13 mouse cellular contexts compared by ENCODE assay signal in genomic region chr8:95020821-95021220, GRCm38 (mm10). TPM values are rescaled to one million over a fixed set of nuclear protein-coding genes. Genes with fewer than 3 reads are reported as not detected.
DNase-seq lines count a peak whose midpoint lies in the region; ATAC-seq and TF ChIP-seq lines count a peak whose summit lies in the region.
"Had no signal": no experiment of that assay in that cellular context is flagged by ENCODE, and none has a peak within 500 bp of the region (broad histone marks: within the 10 kb centered on the region; RNA-seq: fewer than 3 reads in every experiment).

No protein-coding gene starts in this region.

- no peak for DNase-seq in hindbrain, embryonic 10.5 days (ENCODE audit: low spot score)
- DNase-seq in thymus, adult 2 months = no peak
- no peak for DNase-seq in thymus, postnatal 36 days
- DNase-seq in liver, embryonic 11.5 days (ENCODE audit: low spot score) = no peak
- no peak for DNase-seq in testis, postnatal 10 days (ENCODE audit: low spot score)
- no peak for DNase-seq in adipocyte (ENCODE audit: low spot score)
- DNase-seq: adrenal gland, postnatal 10 days; cerebellum, adult 9-11 months had no signal

- no peaks in the 10 kb centered on the region for H3K9me3 ChIP-seq in hindbrain, embryonic 10.5 days
- no peaks in the 10 kb centered on the region for H3K9me3 ChIP-seq in hindbrain, embryonic 13.5 days
- H3K9me3 ChIP-seq in liver, embryonic 11.5 days (ENCODE audit: control insufficient read depth, low read length) = 0 out of 2 replicates have a peak, but pooled peaks cover 1% of the 10 kb centered on the region
- H3K9me3 ChIP-seq: neural tube, embryonic 12.5 days had no signal

- no peak overlapping the region for H3K4me3 ChIP-seq in hindbrain, embryonic 10.5 days
- H3K4me3 ChIP-seq in hindbrain, embryonic 13.5 days = no peak overlapping the region
- H3K4me3 ChIP-seq in thymus, adult 2 months (ENCODE audit: control insufficient read depth, insufficient read depth, low read length) = peak overlapping the region; percentile 9; the same call in 1 of the 2 replicates
- peak overlapping the region; percentile 28 for H3K4me3 ChIP-seq in liver, embryonic 11.5 days (ENCODE audit: low read depth, low read length)
- H3K4me3 ChIP-seq: layer of hippocampus, adult 2 months; neural tube, embryonic 12.5 days had no signal

- no peak overlapping the region for H3K4me2 ChIP-seq in hindbrain, embryonic 13.5 days
- peak overlapping the region; percentile 49 for H3K4me2 ChIP-seq in liver, embryonic 11.5 days
- H3K4me2 ChIP-seq: neural tube, embryonic 12.5 days had no signal

- H3K9ac ChIP-seq in hindbrain, embryonic 13.5 days = no peak overlapping the region
- no peak overlapping the region for H3K9ac ChIP-seq in liver, embryonic 11.5 days (ENCODE audit: low read depth, low read length)
- H3K9ac ChIP-seq: neural tube, embryonic 12.5 days had no signal

- peaks cover 41% of the 10 kb centered on the region for H3K4me1 ChIP-seq in hindbrain, embryonic 10.5 days (replicated peaks)
- peaks cover 15% of the 10 kb centered on the region; the same call in 1 of the 2 replicates for H3K4me1 ChIP-seq in hindbrain, embryonic 13.5 days (replicated peaks)
- peaks cover 28% of the 10 kb centered on the region for H3K4me1 ChIP-seq in thymus, adult 2 months (replicated peaks; ENCODE audit: control insufficient read depth, insufficient read depth, low read length)
- peaks cover 17% of the 10 kb centered on the region for H3K4me1 ChIP-seq in liver, embryonic 11.5 days (replicated peaks; ENCODE audit: control insufficient read depth, insufficient read depth, low read length)

- TF ChIP-seq POLR2A in thymus, adult 2 months (IDR thresholded peaks at IDR 0.05; ENCODE audit: control insufficient read depth, extremely low read depth, insufficient read depth, low read length, poor library complexity) = no peak

- no peak for TF ChIP-seq CTCF in thymus, adult 2 months (IDR thresholded peaks at IDR 0.05; ENCODE audit: borderline replicate concordance, control insufficient read depth, extremely low read depth, insufficient read depth, low read length, poor library complexity)

- H3K27me3 ChIP-seq in hindbrain, embryonic 10.5 days (ENCODE audit: insufficient read depth, poor library complexity, severe bottlenecking) = no peaks in the 10 kb centered on the region
- no peaks in the 10 kb centered on the region for H3K27me3 ChIP-seq in hindbrain, embryonic 13.5 days
- no peaks in the 10 kb centered on the region for H3K27me3 ChIP-seq in thymus, adult 2 months (ENCODE audit: control insufficient read depth, insufficient read depth, low read length)
- no peaks in the 10 kb centered on the region for H3K27me3 ChIP-seq in liver, embryonic 11.5 days (replicated peaks; ENCODE audit: control insufficient read depth, insufficient read depth, low read length)
- H3K27me3 ChIP-seq: neural tube, embryonic 12.5 days had no signal

- no peak for ATAC-seq in hindbrain, embryonic 13.5 days (ENCODE audit: low FRiP score)
- no peak; the same call in 1 of the 2 replicates for ATAC-seq in liver, embryonic 11.5 days (replicated peaks; ENCODE audit: low FRiP score)
- peak; percentile 45 for ATAC-seq in neutrophil, adult 5-6 weeks (ENCODE audit: extremely low read depth, insufficient number of reproducible peaks, low FRiP score, poor library complexity, severe bottlenecking)

- H3K36me3 ChIP-seq in hindbrain, embryonic 10.5 days = peaks cover 3% of the 10 kb centered on the region
- no peaks in the 10 kb centered on the region for H3K36me3 ChIP-seq in hindbrain, embryonic 13.5 days
- H3K36me3 ChIP-seq in thymus, adult 2 months (ENCODE audit: control insufficient read depth, insufficient read depth, low read length) = no peaks in the 10 kb centered on the region
- no peaks in the 10 kb centered on the region for H3K36me3 ChIP-seq in liver, embryonic 11.5 days (ENCODE audit: control insufficient read depth, insufficient read depth, low read length)
- H3K36me3 ChIP-seq: neural tube, embryonic 12.5 days had no signal

- 86% methylated on average over 10 of the region's 10 CpGs for WGBS in hindbrain, embryonic 10.5 days
- 91% methylated on average over 10 of the region's 10 CpGs for WGBS in hindbrain, embryonic 13.5 days
- WGBS in thymus, adult 2 months = 4% methylated on average over 10 of the region's 10 CpGs
- 47% methylated on average over 10 of the region's 10 CpGs for WGBS in liver, embryonic 11.5 days

- peak overlapping the region; percentile 60 for H3K27ac ChIP-seq in hindbrain, embryonic 10.5 days
- H3K27ac ChIP-seq in hindbrain, embryonic 13.5 days = no peak overlapping the region
- no peak overlapping the region for H3K27ac ChIP-seq in thymus, adult 2 months (ENCODE audit: control insufficient read depth, insufficient read depth, low read length)
- H3K27ac ChIP-seq in liver, embryonic 11.5 days (ENCODE audit: low read depth, low read length) = peak overlapping the region; percentile 5; the same call in 1 of the 2 replicates
- H3K27ac ChIP-seq: layer of hippocampus, adult 2 months; neural tube, embryonic 12.5 days had no signal

RNA-seq across cellular contexts. Expression of gene Adgrg3, which starts 3.3 kb away (rescaled TPM):
- polyA plus RNA-seq in hindbrain, embryonic 10.5 days (2016; fragmentation: Nextera tagmentation; extraction: Ambion mirVana) = 3.2 and 3.5 TPM in 2 replicates
- 1.3 and 1.6 TPM in 2 replicates for polyA plus RNA-seq in hindbrain, embryonic 13.5 days (2015; fragmentation: Nextera tagmentation; extraction: Ambion mirVana)
- polyA plus RNA-seq in thymus, adult 2 months (2012; rRNA removed) = 27.0 and 32.0 TPM in 2 replicates
- 11.8 and 11.9 TPM in 2 replicates for polyA plus RNA-seq in liver, embryonic 11.5 days (2014; fragmentation: Nextera tagmentation; extraction: Ambion mirVana)
- 21.5 and 23.4 TPM in 2 replicates for total RNA-seq in neutrophil, adult 5-6 weeks (2017)
- total RNA-seq: MEL had no signal

RNA-seq across cellular contexts. Expression of gene Drc7, which starts 34.1 kb away (rescaled TPM):
- polyA plus RNA-seq in hindbrain, embryonic 10.5 days (2016; fragmentation: Nextera tagmentation; extraction: Ambion mirVana) = 0.68 and 0.88 TPM in 2 replicates
- 1.7 and 2.3 TPM in 2 replicates for polyA plus RNA-seq in hindbrain, embryonic 13.5 days (2015; fragmentation: Nextera tagmentation; extraction: Ambion mirVana)
- polyA plus RNA-seq in thymus, adult 2 months (2012; rRNA removed) = 2.6 and 2.7 TPM in 2 replicates
- polyA plus RNA-seq in liver, embryonic 11.5 days (2014; fragmentation: Nextera tagmentation; extraction: Ambion mirVana) = 0.26 TPM in 1 of 2 replicates, not detected in the other
- 0.23 TPM in 1 of 2 replicates, not detected in the other for total RNA-seq in neutrophil, adult 5-6 weeks (2017)
- total RNA-seq: adrenal gland, postnatal 10 days had no signal

RNA-seq across cellular contexts. Expression of gene Adgrg1, which starts 46.3 kb away (rescaled TPM):
- 101 and 186 TPM in 2 replicates for polyA plus RNA-seq in hindbrain, embryonic 10.5 days (2016; fragmentation: Nextera tagmentation; extraction: Ambion mirVana)
- polyA plus RNA-seq in hindbrain, embryonic 13.5 days (2015; fragmentation: Nextera tagmentation; extraction: Ambion mirVana) = 158 and 162 TPM in 2 replicates
- polyA plus RNA-seq in thymus, adult 2 months (2012; rRNA removed) = 146 and 166 TPM in 2 replicates
- polyA plus RNA-seq in liver, embryonic 11.5 days (2014; fragmentation: Nextera tagmentation; extraction: Ambion mirVana) = 125 and 137 TPM in 2 replicates
- total RNA-seq in neutrophil, adult 5-6 weeks (2017) = 2.2 and 2.3 TPM in 2 replicates

Comparison
In these comparisons a context has a peak if more than half of its experiments do, and no peak if none do; other contexts are left out.
1. H3K27ac ChIP-seq: peak in hindbrain, embryonic 10.5 days (single experiment) and liver, embryonic 11.5 days (single experiment); none in hindbrain, embryonic 13.5 days (single experiment) and thymus, adult 2 months (single experiment).
2. H3K4me3 ChIP-seq: peak in thymus, adult 2 months (single experiment) and liver, embryonic 11.5 days (single experiment); none in hindbrain, embryonic 10.5 days (single experiment) and hindbrain, embryonic 13.5 days (single experiment).